Mouse (Mus musculus) erythroid progenitor cell, adult 5-6 weeks (primary cell): Measurements from ENCODE around the gene Oca2. TPM values are rescaled to one million over a fixed set of nuclear protein-coding genes. Genes with fewer than 3 reads are reported as not detected.

Experiments used
- total RNA-seq, 2 experiments: library from RNA; stranded (forward) in 1 of 2; stranded (reverse) in 1 of 2; fragments of 150-400 nt in 1 of 2; fragments of 186-747, 209-891 nt in 1 of 2; gene quantifications; 2 replicates each; pipeline versions ENCODE4 v1.2.3 to v1.2.4; 2015 to 2017; ENCODE audit warnings: low replicate concordance in 2 of 2

Gene Oca2
- total RNA-seq, 2 experiments from 2014 or later: not detected

Other genes with a start within 250 kb of the Oca2 start
- gene Nipa1, start 219.8 kb upstream of the Oca2 start, total RNA-seq (2015; ENCODE audit: low replicate concordance): 35.0 and 46.1 TPM in 2 replicates
- 39.1 and 52.6 TPM in 2 replicates for gene Nipa1, start 219.8 kb upstream of the Oca2 start, total RNA-seq (2017; ENCODE audit: low replicate concordance)
- gene Herc2, start 189.6 kb upstream of the Oca2 start, total RNA-seq (2015; ENCODE audit: low replicate concordance): 39.0 and 65.6 TPM in 2 replicates
- gene Herc2, start 189.6 kb upstream of the Oca2 start, total RNA-seq (2017; ENCODE audit: low replicate concordance): 173 and 232 TPM in 2 replicates